Mouse (Mus musculus): ENCODE results near the gene Fam172a.

Fam172a gene

GRCm38 (mm10) chr13:77959493-77960272 is 257.9 kb downstream of the Fam172a start:
- in situ Hi-C loops (cut with MboI, MseI): loop anchor here (10.0 kb wide), 1 partner anchor 295 kb away; no protein-coding TSS in a partner anchor

- in situ Hi-C loops (cut with MboI, MseI): no loop called here
Measured at GRCm38 (mm10) chr13:77976248-77976647, 274.4 kb downstream of the Fam172a start.

DNA sequence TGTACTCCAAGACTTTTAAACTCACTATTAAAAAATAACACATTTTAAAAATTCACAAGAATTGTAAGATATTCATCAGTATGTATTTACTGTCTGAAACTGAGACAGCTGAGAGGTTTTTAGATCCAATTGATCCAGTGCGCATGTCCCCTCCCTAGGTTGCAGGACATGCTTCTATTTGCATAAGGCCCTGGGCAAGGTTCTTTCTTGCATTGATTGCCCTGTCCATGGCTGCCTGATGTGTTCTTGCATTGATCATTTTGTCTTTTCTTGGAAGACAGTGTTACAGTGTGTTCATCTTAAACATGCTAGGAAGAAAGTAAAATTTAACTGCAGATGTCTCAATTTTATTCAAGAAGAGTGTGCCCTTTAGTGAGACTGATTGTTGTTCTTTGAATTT is 275.3 kb downstream of the Fam172a start:
- in situ Hi-C loops (cut with MboI, MseI): no loop called here

DNA sequence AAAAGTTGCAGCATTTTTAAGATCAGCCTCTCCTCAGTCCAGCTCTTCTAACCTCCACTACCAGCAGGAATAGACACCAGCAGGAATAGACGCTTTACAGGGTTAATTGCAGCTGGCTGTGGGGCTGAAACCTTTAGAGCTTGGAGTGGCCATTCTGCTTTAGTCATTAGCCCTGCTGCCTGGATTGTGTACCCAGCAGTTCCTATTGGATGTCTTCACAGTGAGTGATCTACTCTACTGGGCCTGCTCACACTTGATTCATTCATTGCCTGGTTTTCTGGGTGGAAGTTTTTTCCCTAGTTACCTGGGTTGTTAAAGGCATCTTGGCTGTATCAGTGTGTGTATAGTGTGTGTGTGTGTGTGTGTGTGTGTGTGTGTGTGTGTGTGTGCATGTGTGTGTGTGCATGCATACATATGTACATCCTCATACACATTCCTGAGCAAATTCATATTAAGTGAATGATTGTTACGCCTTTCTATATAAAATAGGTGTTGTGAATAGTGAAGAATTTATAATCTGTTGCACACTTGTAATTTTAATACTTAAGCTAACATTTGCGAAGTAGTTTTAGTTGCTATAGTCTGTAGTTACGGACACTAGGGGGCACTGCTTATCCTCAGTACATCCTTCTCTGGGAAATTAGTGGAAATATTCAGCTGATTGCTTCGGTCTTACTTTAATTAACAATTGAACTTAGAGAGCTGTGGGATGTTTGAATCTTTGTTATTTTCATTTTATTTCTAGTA is 280.4 kb downstream of the Fam172a start:
- in situ Hi-C loops (cut with MboI, MseI): loop anchor here (10.0 kb wide), 1 partner anchor 203 kb away; no protein-coding TSS in a partner anchor

GRCm38 (mm10) chr13:77982852-77983202 is 281.0 kb downstream of the Fam172a start:
- in situ Hi-C loops (cut with MboI, MseI): loop anchor here (10.0 kb wide), 1 partner anchor 202 kb away; no protein-coding TSS in a partner anchor

GRCm38 (mm10) chr13:77991189-77991886 is 289.5 kb downstream of the Fam172a start:
- in situ Hi-C loops (cut with MboI, MseI): no loop called here

GRCm38 (mm10) chr13:78004649-78005048 is 302.8 kb downstream of the Fam172a start:
- in situ Hi-C loops (cut with MboI, MseI): no loop called here

DNA sequence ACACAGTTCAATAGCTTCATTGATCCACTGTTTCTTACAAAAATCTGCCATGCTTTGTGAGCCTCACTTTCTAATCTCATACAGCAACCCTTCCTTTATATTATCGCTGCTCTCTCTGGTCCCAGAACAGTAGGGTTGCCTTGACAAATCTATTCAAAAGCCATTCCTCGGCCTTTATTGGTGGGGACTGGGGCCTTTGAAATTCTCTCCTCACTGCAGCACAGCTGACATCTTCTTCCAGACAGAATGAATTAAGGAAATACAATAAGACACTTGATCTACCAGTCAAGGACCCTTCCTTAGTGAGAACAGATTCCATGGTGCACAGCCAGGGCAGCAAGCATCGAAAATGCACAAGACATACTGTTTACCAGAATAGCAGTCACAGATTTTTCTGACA is 303.5 kb downstream of the Fam172a start:
- in situ Hi-C loops (cut with MboI, MseI): no loop called here

- in situ Hi-C loops (cut with MboI, MseI): no loop called here
Measured at GRCm38 (mm10) chr13:78010176-78010575, 308.3 kb downstream of the Fam172a start.

- in situ Hi-C loops (cut with MboI, MseI): no loop called here
Measured at GRCm38 (mm10) chr13:78024683-78025294, 323.0 kb downstream of the Fam172a start, which contains the start of gene Pou5f2. Gene Pou5f2 (plus strand): TSS chr13:78024902.

DNA sequence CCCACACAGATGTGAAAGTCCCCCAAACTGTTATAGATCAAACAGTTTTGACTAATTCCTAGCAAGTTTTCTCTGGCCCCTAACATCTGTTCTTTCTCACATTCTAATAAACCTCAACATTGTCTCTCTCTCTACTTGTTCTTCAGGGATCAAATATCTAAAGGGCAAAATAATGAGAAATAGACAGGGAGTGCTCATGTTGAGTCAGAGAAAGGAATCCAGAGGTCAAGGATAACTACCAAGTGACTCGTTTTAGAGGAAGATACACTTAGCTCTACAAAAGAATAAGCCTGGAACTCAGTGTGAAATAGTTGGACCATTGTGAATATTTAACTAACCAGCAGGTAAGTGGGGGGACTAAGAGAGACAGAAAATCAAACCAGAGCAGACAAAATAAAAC is 331.0 kb downstream of the Fam172a start:
- in situ Hi-C loops (cut with MboI, MseI): no loop called here

DNA sequence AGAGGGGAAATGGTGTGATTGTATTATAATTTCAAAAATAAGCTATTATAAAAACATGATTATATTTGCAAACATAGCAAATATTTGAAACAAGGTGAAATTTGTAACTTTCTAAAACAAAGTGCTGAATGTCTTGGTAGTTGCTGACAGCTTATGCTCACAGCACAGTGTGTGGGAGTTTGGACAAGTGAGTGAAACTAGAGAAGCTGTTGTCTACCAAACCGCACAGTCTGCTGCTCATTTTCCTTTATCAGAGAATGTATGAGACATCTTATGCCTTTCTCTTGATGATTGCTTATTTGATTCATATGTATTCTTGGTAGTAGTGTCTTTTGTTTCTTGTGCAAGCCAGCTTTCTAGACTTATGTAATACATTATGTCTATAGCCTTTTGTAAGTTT is 335.4 kb downstream of the Fam172a start:
- in situ Hi-C loops (cut with MboI, MseI): no loop called here

DNA sequence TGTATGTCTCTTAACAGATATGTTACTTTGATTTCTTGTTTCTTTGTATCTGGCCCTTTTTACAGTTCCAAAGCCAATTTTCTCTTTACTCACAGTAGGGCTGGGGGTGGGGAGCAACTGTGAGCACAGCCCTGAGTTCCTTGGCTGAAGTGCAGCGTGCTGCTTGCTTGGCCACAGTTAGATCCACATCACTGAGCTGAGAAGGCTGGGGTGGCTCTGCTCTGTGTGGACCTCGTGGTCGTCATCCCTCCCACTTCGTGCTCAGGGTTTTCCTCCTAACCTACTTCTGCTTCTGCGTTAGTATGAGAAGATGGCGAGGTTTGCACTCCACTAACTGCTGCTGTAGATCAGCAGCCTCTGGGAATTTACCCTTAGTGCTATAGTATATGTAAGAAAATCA is 341.4 kb downstream of the Fam172a start:
- in situ Hi-C loops (cut with MboI, MseI): no loop called here

- in situ Hi-C loops (cut with MboI, MseI): no loop called here
Measured at GRCm38 (mm10) chr13:78045116-78045515, 343.3 kb downstream of the Fam172a start.

GRCm38 (mm10) chr13:78087751-78088150 is 385.9 kb downstream of the Fam172a start:
- in situ Hi-C loops (cut with MboI, MseI): no loop called here

DNA sequence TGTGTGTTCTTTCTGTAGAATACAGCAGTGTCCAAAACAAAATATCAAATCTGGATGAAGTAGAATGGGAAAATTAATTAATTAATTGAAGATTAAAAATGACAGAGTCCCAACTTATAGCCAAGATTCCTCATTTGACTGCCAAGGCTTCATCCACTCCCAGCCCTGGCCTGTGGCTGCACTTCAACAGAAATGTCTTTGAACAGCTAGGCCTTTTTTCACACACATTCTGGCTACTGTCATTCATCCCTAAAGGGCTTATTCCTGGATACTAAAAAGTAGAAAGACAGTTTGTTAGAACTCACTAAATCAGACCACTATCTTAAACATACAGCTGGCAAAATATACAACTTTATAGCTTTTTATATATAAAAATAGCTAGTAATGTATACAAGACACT is 388.9 kb downstream of the Fam172a start:
- in situ Hi-C loops (cut with MboI, MseI): no loop called here

GRCm38 (mm10) chr13:78091949-78092348 is 390.1 kb downstream of the Fam172a start:
- in situ Hi-C loops (cut with MboI, MseI): no loop called here

- in situ Hi-C loops (cut with MboI, MseI): no loop called here
Measured at GRCm38 (mm10) chr13:78094352-78094751, 392.5 kb downstream of the Fam172a start.

- in situ Hi-C loops (cut with MboI, MseI): no loop called here
Measured at GRCm38 (mm10) chr13:78095071-78095973, 393.5 kb downstream of the Fam172a start.

- in situ Hi-C loops (cut with MboI, MseI): no loop called here
Measured at GRCm38 (mm10) chr13:78098858-78099445, 397.1 kb downstream of the Fam172a start.
